In the genomic region with DNA sequence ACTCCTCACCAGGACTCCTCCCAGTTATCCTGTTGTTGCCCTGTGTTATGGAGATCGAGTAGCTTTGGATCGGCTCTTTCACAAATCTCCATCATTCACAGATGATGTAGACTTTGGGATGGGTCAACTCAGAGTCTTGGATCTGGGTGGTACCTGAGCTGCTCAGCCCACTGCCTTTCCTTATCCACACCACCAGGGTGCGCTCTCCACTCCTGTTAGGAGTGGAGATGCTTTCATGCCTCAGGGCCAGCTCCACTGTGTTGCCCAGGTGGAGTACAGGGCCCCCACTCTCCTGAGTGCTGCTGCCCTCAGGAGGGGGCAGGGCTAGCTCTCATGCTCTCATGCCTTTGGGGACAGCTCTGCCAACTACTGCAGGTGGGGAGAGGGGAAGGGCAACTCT, we compare ENCODE assay signal across 15 mouse cellular contexts. TPM values are rescaled to one million over a fixed set of nuclear protein-coding genes. Genes with fewer than 3 reads are reported as not detected.
DNase-seq lines count a peak whose midpoint lies in the region; TF ChIP-seq lines count a peak whose summit lies in the region.
"Had no signal": no experiment of that assay in that cellular context is flagged by ENCODE, and none has a peak within 500 bp of the region (broad histone marks: within the 10 kb centered on the region; RNA-seq: fewer than 3 reads in every experiment).

No protein-coding gene starts in this region.

- no peaks in the 10 kb centered on the region for H3K27me3 ChIP-seq in thymus, adult 2 months (ENCODE audit: control insufficient read depth, insufficient read depth, low read length)
- H3K27me3 ChIP-seq: limb, embryonic 13.5 days had no signal

- DNase-seq in layer of hippocampus, adult 2 months (ENCODE audit: low spot score in 2 of 2) = no peak
- DNase-seq in layer of hippocampus, postnatal 25 days (ENCODE audit: extremely low spot score in 1 of 2, low spot score in 1 of 2) = no peak
- no peak for DNase-seq in thymus, adult 2 months
- no peak for DNase-seq in thymus, adult 18-20 months
- no peak for DNase-seq in brain, embryonic 14.5 days (ENCODE audit: low read depth)
- DNase-seq in cerebellum, postnatal 14 days = no peak
- DNase-seq: cerebellum, adult 9-10 months; kidney, adult 9 months; layer of hippocampus, postnatal 36 days; right cerebral cortex, adult 18-20 months had no signal

- TF ChIP-seq POLR2A in thymus, adult 2 months (IDR thresholded peaks at IDR 0.05; ENCODE audit: control insufficient read depth, extremely low read depth, insufficient read depth, low read length, poor library complexity) = no peak
- TF ChIP-seq POLR2A in brain, embryonic 14.5 days (IDR thresholded peaks at IDR 0.05; ENCODE audit: borderline replicate concordance, extremely low read depth, insufficient read depth, insufficient read length, poor library complexity, severe bottlenecking) = no peak
- TF ChIP-seq POLR2A in olfactory bulb, adult 2 months (IDR thresholded peaks at IDR 0.05; ENCODE audit: insufficient read depth, low read depth, low read length) = no peak

- no peak overlapping the region for H3K4me3 ChIP-seq in layer of hippocampus, adult 2 months
- no peak overlapping the region for H3K4me3 ChIP-seq in thymus, adult 2 months (ENCODE audit: control insufficient read depth, insufficient read depth, low read length)
- H3K4me3 ChIP-seq in olfactory bulb, adult 2 months (ENCODE audit: insufficient read depth, low read depth, low read length) = no peak overlapping the region
- H3K4me3 ChIP-seq: heart, embryonic 10.5 days; hindbrain, embryonic 10.5 days; limb, embryonic 13.5 days; neural tube, embryonic 13.5 days had no signal

- no peaks in the 10 kb centered on the region for H3K36me3 ChIP-seq in thymus, adult 2 months (ENCODE audit: control insufficient read depth, insufficient read depth, low read length)
- H3K36me3 ChIP-seq: heart, embryonic 10.5 days; hindbrain, embryonic 10.5 days; limb, embryonic 13.5 days; neural tube, embryonic 13.5 days had no signal

- TF ChIP-seq CTCF in layer of hippocampus, adult 2 months (conservative IDR thresholded peaks at IDR 0.05) = peak; percentile 69
- peak; percentile 53; the same call in 1 of the 2 replicates for TF ChIP-seq CTCF in thymus, adult 2 months (IDR thresholded peaks at IDR 0.05; ENCODE audit: borderline replicate concordance, control insufficient read depth, extremely low read depth, insufficient read depth, low read length, poor library complexity)
- TF ChIP-seq CTCF in brain, embryonic 14.5 days (IDR thresholded peaks at IDR 0.05; ENCODE audit: borderline replicate concordance, extremely low read depth, insufficient read depth, insufficient read length) = peak; percentile 16; the same call in 1 of the 2 replicates
- 0 out of 2 replicates have a peak, but pooled peaks have one; percentile 25 for TF ChIP-seq CTCF in olfactory bulb, adult 2 months (IDR thresholded peaks at IDR 0.05; ENCODE audit: insufficient read depth, low read depth, low read length)

- no peak overlapping the region for H3K27ac ChIP-seq in layer of hippocampus, adult 2 months
- H3K27ac ChIP-seq in thymus, adult 2 months (ENCODE audit: control insufficient read depth, insufficient read depth, low read length) = no peak overlapping the region
- no peak overlapping the region for H3K27ac ChIP-seq in olfactory bulb, adult 2 months (ENCODE audit: insufficient read depth, low read depth, low read length)
- H3K27ac ChIP-seq: heart, embryonic 10.5 days; hindbrain, embryonic 10.5 days; limb, embryonic 13.5 days; neural tube, embryonic 13.5 days had no signal

- WGBS in thymus, adult 2 months = 87% methylated on average over 3 of the region's 3 CpGs
- 91% methylated on average over 3 of the region's 3 CpGs for WGBS in olfactory bulb, adult 2 months

- no peaks in the 10 kb centered on the region for H3K4me1 ChIP-seq in thymus, adult 2 months (replicated peaks; ENCODE audit: control insufficient read depth, insufficient read depth, low read length)
- no peaks in the 10 kb centered on the region for H3K4me1 ChIP-seq in olfactory bulb, adult 2 months (ENCODE audit: control insufficient read depth, insufficient read depth, low read length)
- H3K4me1 ChIP-seq: heart, embryonic 10.5 days; limb, embryonic 13.5 days; neural tube, embryonic 13.5 days had no signal

RNA-seq across cellular contexts. Expression of gene Mafb, which starts 40.9 kb away (rescaled TPM):
- 10 to 100 TPM; 11.9 to 12.8 TPM for total RNA-seq in layer of hippocampus, adult 2 months (2021)
- 10 to 100 TPM; 13.1 to 13.7 TPM for total RNA-seq in layer of hippocampus, postnatal 25 days (2021)
- 18.3 and 22.3 TPM in 2 replicates for polyA plus RNA-seq in thymus, adult 2 months (2012; rRNA removed)
- polyA plus RNA-seq in brain, embryonic 14.5 days (2012; rRNA removed) = 6.5 and 16.2 TPM in 2 replicates
- polyA plus RNA-seq in olfactory bulb, adult 2 months (2012; ENCODE audit: insufficient read depth, insufficient read length, low replicate concordance, missing spikeins) = not detected in 2 replicates

Comparison
In these comparisons a context has a peak if more than half of its experiments do, and no peak if none do; other contexts are left out.
1. CTCF ChIP-seq: peak in every context shown above with its lines; median percentile 69 in layer of hippocampus, adult 2 months; 53 in thymus, adult 2 months; 25 in olfactory bulb, adult 2 months; 16 in brain, embryonic 14.5 days.